Comparison of ENCODE assay signal across 8 mouse cellular contexts in genomic region chr1:161070352-161071271, GRCm38 (mm10). TPM values are rescaled to one million over a fixed set of nuclear protein-coding genes. Genes with fewer than 3 reads are reported as not detected.
A peak's percentile ranks its signal among the peaks of the same experiment; 100 is the strongest.
DNase-seq lines count a peak whose midpoint lies in the region; ATAC-seq and TF ChIP-seq lines count a peak whose summit lies in the region.

Gene Dars2, minus strand, starts transcription at chr1:161070658.
Gene Cenpl, plus strand, starts transcription at chr1:161070713.

- peak within 1 kb of the TSS; percentile 72 for H3K27ac ChIP-seq in forebrain, embryonic 12.5 days
- H3K27ac ChIP-seq in heart, postnatal 0 days (ENCODE audit: low read depth), result peak within 1 kb of the TSS; percentile 63
- H3K27ac ChIP-seq in liver, embryonic 16.5 days (ENCODE audit: low read length), result peak within 1 kb of the TSS; percentile 88
- H3K27ac ChIP-seq in neural tube, embryonic 13.5 days (replicated peaks), result peak within 1 kb of the TSS; percentile 75
- H3K27ac ChIP-seq in testis, adult 2 months (ENCODE audit: control insufficient read depth, insufficient read depth, low read depth, low read length), result peak within 1 kb of the TSS; percentile 80

- H3K9ac ChIP-seq in forebrain, embryonic 12.5 days, result peak within 1 kb of the TSS; percentile 82
- H3K9ac ChIP-seq in heart, postnatal 0 days (replicated peaks; ENCODE audit: low read depth, low read length), result peak within 1 kb of the TSS; percentile 66
- H3K9ac ChIP-seq in liver, embryonic 16.5 days (ENCODE audit: low read depth, low read length), result peak within 1 kb of the TSS; percentile 95
- H3K9ac ChIP-seq in neural tube, embryonic 13.5 days, result peak within 1 kb of the TSS; percentile 83

- peak; percentile 98 for ATAC-seq in forebrain, embryonic 12.5 days (ENCODE audit: low FRiP score)
- peak; percentile 97 for ATAC-seq in heart, postnatal 0 days (ENCODE audit: insufficient read depth, low read depth)
- peak; percentile 92 for ATAC-seq in liver, embryonic 16.5 days (ENCODE audit: low read depth)
- ATAC-seq in neural tube, embryonic 13.5 days (ENCODE audit: low read depth), result peak; percentile 99

- peaks cover 45% of the 10 kb centered on the region for H3K36me3 ChIP-seq in E14TG2a.4 (ENCODE audit: insufficient read depth, low read length)
- H3K36me3 ChIP-seq in forebrain, embryonic 12.5 days (replicated peaks), result peaks cover 5% of the 10 kb centered on the region; the same call in 1 of the 2 replicates
- H3K36me3 ChIP-seq in heart, postnatal 0 days (replicated peaks; ENCODE audit: control insufficient read depth, insufficient read depth, low read length), result peaks cover 4% of the 10 kb centered on the region
- H3K36me3 ChIP-seq in liver, embryonic 16.5 days (ENCODE audit: control insufficient read depth, insufficient read depth), result peaks cover 8% of the 10 kb centered on the region
- H3K36me3 ChIP-seq in neural tube, embryonic 13.5 days, result no peaks in the 10 kb centered on the region
- no peaks in the 10 kb centered on the region for H3K36me3 ChIP-seq in testis, adult 2 months (ENCODE audit: control insufficient read depth, insufficient read depth, low read length)

- peaks cover 29% of the 10 kb centered on the region for H3K4me1 ChIP-seq in E14TG2a.4 (replicated peaks; ENCODE audit: low read depth, low read length)
- H3K4me1 ChIP-seq in forebrain, embryonic 12.5 days, result peaks cover 36% of the 10 kb centered on the region
- peaks cover 16% of the 10 kb centered on the region for H3K4me1 ChIP-seq in heart, postnatal 0 days (ENCODE audit: control insufficient read depth, insufficient read depth)
- H3K4me1 ChIP-seq in liver, embryonic 16.5 days (ENCODE audit: control insufficient read depth, low read depth, low read length), result peaks cover 34% of the 10 kb centered on the region
- peaks cover 40% of the 10 kb centered on the region for H3K4me1 ChIP-seq in neural tube, embryonic 13.5 days (replicated peaks)
- no peaks in the 10 kb centered on the region; the same call in none of the 2 replicates for H3K4me1 ChIP-seq in testis, adult 2 months (ENCODE audit: control insufficient read depth, insufficient read depth, low read length)

- TF ChIP-seq CTCF in E14TG2a.4 (conservative IDR thresholded peaks at IDR 0.05; ENCODE audit: low read length), result no peak
- TF ChIP-seq CTCF in heart, postnatal 0 days (IDR thresholded peaks at IDR 0.05; ENCODE audit: low read depth), result no peak
- TF ChIP-seq CTCF in testis, adult 2 months (IDR thresholded peaks at IDR 0.05; ENCODE audit: control insufficient read depth, insufficient read depth, insufficient replicate concordance, low read depth, low read length), result no peak

- peak; percentile 92 for DNase-seq in c-Kit-positive CD71-positive TER-119-positive erythroid progenitor cells, embryonic 14.5 days (ENCODE audit: low spot score)
- DNase-seq in heart, postnatal 0 days (ENCODE audit: low spot score), result peak; percentile 98
- DNase-seq in kidney, postnatal 4 days, result peak; percentile 96 to 98

- peak; percentile 36; the same call in 1 of the 2 replicates for TF ChIP-seq POLR2A in testis, adult 2 months (IDR thresholded peaks at IDR 0.05; ENCODE audit: control insufficient read depth, low read depth, low read length)

- peak within 1 kb of the TSS; percentile 97 for H3K4me3 ChIP-seq in E14TG2a.4 (replicated peaks; ENCODE audit: low read length)
- H3K4me3 ChIP-seq in forebrain, embryonic 12.5 days (replicated peaks), result peak within 1 kb of the TSS; percentile 73
- peak within 1 kb of the TSS; percentile 68 for H3K4me3 ChIP-seq in heart, postnatal 0 days (ENCODE audit: low read depth, low read length)
- H3K4me3 ChIP-seq in liver, embryonic 16.5 days (ENCODE audit: low read depth, low read length), result peak within 1 kb of the TSS; percentile 94
- H3K4me3 ChIP-seq in neural tube, embryonic 13.5 days, result peak within 1 kb of the TSS; percentile 57
- H3K4me3 ChIP-seq in testis, adult 2 months (ENCODE audit: control insufficient read depth, low read depth, low read length), result peak within 1 kb of the TSS; percentile 94

- WGBS in forebrain, embryonic 12.5 days, result under 1% methylated on average over 57 of the region's 57 CpGs
- under 1% methylated on average over 57 of the region's 57 CpGs for WGBS in heart, postnatal 0 days
- under 1% methylated on average over 57 of the region's 57 CpGs for WGBS in liver, embryonic 16.5 days (ENCODE audit: insufficient replicate concordance)
- WGBS in neural tube, embryonic 13.5 days, result under 1% methylated on average over 57 of the region's 57 CpGs

- H3K9me3 ChIP-seq in E14TG2a.4 (ENCODE audit: low read length), result no peaks in the 10 kb centered on the region
- no peaks in the 10 kb centered on the region for H3K9me3 ChIP-seq in forebrain, embryonic 12.5 days
- no peaks in the 10 kb centered on the region for H3K9me3 ChIP-seq in heart, postnatal 0 days (replicated peaks; ENCODE audit: control insufficient read depth, low read length)
- H3K9me3 ChIP-seq in liver, embryonic 16.5 days (replicated peaks; ENCODE audit: control insufficient read depth, low read length), result no peaks in the 10 kb centered on the region
- H3K9me3 ChIP-seq in neural tube, embryonic 13.5 days, result no peaks in the 10 kb centered on the region

- H3K27me3 ChIP-seq in E14TG2a.4 (ENCODE audit: insufficient read depth, low read length), result no peaks in the 10 kb centered on the region
- H3K27me3 ChIP-seq in forebrain, embryonic 12.5 days, result no peaks in the 10 kb centered on the region
- no peaks in the 10 kb centered on the region for H3K27me3 ChIP-seq in heart, postnatal 0 days (ENCODE audit: control insufficient read depth, insufficient read depth, low read length)
- no peaks in the 10 kb centered on the region for H3K27me3 ChIP-seq in liver, embryonic 16.5 days (ENCODE audit: control insufficient read depth, insufficient read depth, low read depth, low read length)
- no peaks in the 10 kb centered on the region for H3K27me3 ChIP-seq in neural tube, embryonic 13.5 days
- no peaks in the 10 kb centered on the region for H3K27me3 ChIP-seq in testis, adult 2 months (ENCODE audit: control insufficient read depth, insufficient read depth, low read length)

- peak within 1 kb of the TSS; percentile 83 for H3K4me2 ChIP-seq in forebrain, embryonic 12.5 days
- H3K4me2 ChIP-seq in heart, postnatal 0 days (ENCODE audit: low read depth, low read length), result peak within 1 kb of the TSS; percentile 79
- H3K4me2 ChIP-seq in liver, embryonic 16.5 days (ENCODE audit: low read depth, low read length), result peak within 1 kb of the TSS; percentile 85
- peak within 1 kb of the TSS; percentile 80 for H3K4me2 ChIP-seq in neural tube, embryonic 13.5 days

- peak; percentile 64; the same call in 1 of the 2 replicates for TF ChIP-seq EP300 in heart, postnatal 0 days (IDR thresholded peaks at IDR 0.05; ENCODE audit: low read depth)

RNA-seq across cellular contexts. Expression of gene Dars2, which starts in this region (rescaled TPM):
- 49.0 and 49.3 TPM in 2 replicates for polyA plus RNA-seq in forebrain, embryonic 12.5 days (2016; fragmentation: Nextera tagmentation; extraction: Ambion mirVana)
- total RNA-seq in heart, postnatal 0 days (2014; rRNA removed; ENCODE audit: low replicate concordance), result 16.3 and 18.6 TPM in 2 replicates
- 17.4 and 19.8 TPM in 2 replicates for polyA plus RNA-seq in heart, postnatal 0 days (2015; fragmentation: Nextera tagmentation; extraction: Ambion mirVana)
- polyA plus RNA-seq in liver, embryonic 16.5 days (2015; fragmentation: Nextera tagmentation; extraction: Ambion mirVana), result 25.6 and 26.5 TPM in 2 replicates
- 25.2 and 28.7 TPM in 2 replicates for polyA plus RNA-seq in neural tube, embryonic 13.5 days (2015; fragmentation: Nextera tagmentation; extraction: Ambion mirVana)
- 6.3 and 8.0 TPM in 2 replicates for polyA plus RNA-seq in testis, adult 2 months (2012; rRNA removed)

RNA-seq across cellular contexts. Expression of gene Cenpl, which starts in this region (rescaled TPM):
- 38.3 and 39.7 TPM in 2 replicates for polyA plus RNA-seq in forebrain, embryonic 12.5 days (2016; fragmentation: Nextera tagmentation; extraction: Ambion mirVana)
- total RNA-seq in heart, postnatal 0 days (2014; rRNA removed; ENCODE audit: low replicate concordance), result 0.69 and 5.3 TPM in 2 replicates
- 6.9 and 7.3 TPM in 2 replicates for polyA plus RNA-seq in heart, postnatal 0 days (2015; fragmentation: Nextera tagmentation; extraction: Ambion mirVana)
- polyA plus RNA-seq in liver, embryonic 16.5 days (2015; fragmentation: Nextera tagmentation; extraction: Ambion mirVana), result 37.1 and 38.6 TPM in 2 replicates
- 10.2 and 10.9 TPM in 2 replicates for polyA plus RNA-seq in neural tube, embryonic 13.5 days (2015; fragmentation: Nextera tagmentation; extraction: Ambion mirVana)
- polyA plus RNA-seq in testis, adult 2 months (2012; rRNA removed), result 5.5 and 5.7 TPM in 2 replicates

Comparison
In these comparisons a context has a peak if more than half of its experiments do, and no peak if none do; other contexts are left out.
1. Peak in every context shown above with its lines: DNase-seq, ATAC-seq, H3K4me3 ChIP-seq and H3K27ac ChIP-seq.